Mouse (Mus musculus) heart, postnatal 14 days (tissue): ENCODE results near the gene Bcor. TPM values are rescaled to one million over a fixed set of nuclear protein-coding genes. Genes with fewer than 3 reads are reported as not detected.

Source experiments
- DNase-seq, 2 experiments: peaks; one replicate each; pipeline ENCODE4 v3.0.0; 2021 to 2022
- intact Hi-C: fragments of 180-260 bp; cut with DNase I; formaldehyde crosslinking; loops from one replicate; pipeline ENCODE4 v1.15.1; 2025
- total RNA-seq, 2 experiments: library from RNA; stranded (reverse); gene quantifications; 2 replicates each; pipeline ENCODE4 v1.2.3; 2021

The Bcor gene
- total RNA-seq, 2 experiments from 2014 or later = 24.4 to 25.8 TPM

- intact Hi-C loops = no loop called here
- DNase-seq = no peak
Measured at GRCm38 (mm10) chrX:12010660-12011059, 149.5 kb downstream of the Bcor start.

- no peak for DNase-seq
- intact Hi-C loops = loop anchor here (5.0 to 10.0 kb wide), 3 partner anchors 68 to 377 kb away; no protein-coding TSS in a partner anchor
Measured at GRCm38 (mm10) chrX:12009046-12009445, 151.1 kb downstream of the Bcor start.

- no peak for DNase-seq
- intact Hi-C loops = loop anchor here (5.0 to 10.0 kb wide), 3 partner anchors 69 to 376 kb away; no protein-coding TSS in a partner anchor
Measured at GRCm38 (mm10) chrX:12007832-12008540, 152.2 kb downstream of the Bcor start.

GRCm38 (mm10) chrX:12006882-12007753 lies 153.0 kb downstream of the Bcor start:
- intact Hi-C loops = loop anchor here (5.0 to 10.0 kb wide), 3 partner anchors 70 to 375 kb away; no protein-coding TSS in a partner anchor
- DNase-seq = peak; percentile 63 to 71

GRCm38 (mm10) chrX:12006031-12006881 lies 153.9 kb downstream of the Bcor start:
- intact Hi-C loops = loop anchor here (5.0 to 10.0 kb wide), 3 partner anchors 71 to 374 kb away; no protein-coding TSS in a partner anchor
- DNase-seq = peak; percentile 69 to 77

- intact Hi-C loops = loop anchor here (5.0 to 10.0 kb wide), 3 partner anchors 72 to 373 kb away; no protein-coding TSS in a partner anchor
- DNase-seq = peak; percentile 58 to 62
Measured at GRCm38 (mm10) chrX:12005181-12006030, 154.7 kb downstream of the Bcor start.

GRCm38 (mm10) chrX:12004416-12004815 lies 155.7 kb downstream of the Bcor start:
- no peak for DNase-seq
- intact Hi-C loops = loop anchor here (5.0 to 10.0 kb wide), 3 partner anchors 62 to 250 kb away; no protein-coding TSS in a partner anchor

GRCm38 (mm10) chrX:12003947-12004346 lies 156.2 kb downstream of the Bcor start:
- no peak for DNase-seq
- intact Hi-C loops = loop anchor here (5.0 to 10.0 kb wide), 3 partner anchors 62 to 251 kb away; no protein-coding TSS in a partner anchor

- intact Hi-C loops = loop anchor here (5.0 to 10.0 kb wide), 3 partner anchors 61 to 251 kb away; no protein-coding TSS in a partner anchor
Measured at GRCm38 (mm10) chrX:12003539-12003938, 156.6 kb downstream of the Bcor start.

GRCm38 (mm10) chrX:12003106-12003505 lies 157.0 kb downstream of the Bcor start:
- intact Hi-C loops = loop anchor here (5.0 to 10.0 kb wide), 3 partner anchors 61 to 252 kb away; no protein-coding TSS in a partner anchor
- no peak for DNase-seq

More at GRCm38 (mm10) chrX:12003539-12003938, 156.6 kb downstream of the Bcor start:
- DNase-seq = no peak

GRCm38 (mm10) chrX:12002596-12002995 lies 157.6 kb downstream of the Bcor start:
- DNase-seq = no peak
- intact Hi-C loops = loop anchor here (5.0 to 10.0 kb wide), 3 partner anchors 60 to 252 kb away; no protein-coding TSS in a partner anchor

GRCm38 (mm10) chrX:12001969-12002368 lies 158.2 kb downstream of the Bcor start:
- no peak for DNase-seq
- intact Hi-C loops = loop anchor here (5.0 to 10.0 kb wide), 3 partner anchors 60 to 253 kb away; no protein-coding TSS in a partner anchor

GRCm38 (mm10) chrX:12001336-12001735 lies 158.8 kb downstream of the Bcor start:
- intact Hi-C loops = loop anchor here (5.0 to 10.0 kb wide), 3 partner anchors 59 to 253 kb away; no protein-coding TSS in a partner anchor

GRCm38 (mm10) chrX:12000620-12001019 lies 159.5 kb downstream of the Bcor start:
- no peak for DNase-seq
- intact Hi-C loops = loop anchor here (5.0 to 10.0 kb wide), 3 partner anchors 58 to 254 kb away; no protein-coding TSS in a partner anchor

More at GRCm38 (mm10) chrX:12001336-12001735, 158.8 kb downstream of the Bcor start:
- no peak for DNase-seq

- intact Hi-C loops = loop anchor here (5.0 to 10.0 kb wide), 3 partner anchors 58 to 255 kb away; no protein-coding TSS in a partner anchor
- DNase-seq = no peak
Measured at GRCm38 (mm10) chrX:11999951-12000350, 160.2 kb downstream of the Bcor start.

- DNase-seq = peak; percentile 61 to 65
- intact Hi-C loops = no loop called here
Measured at GRCm38 (mm10) chrX:11998934-11999336, 161.2 kb downstream of the Bcor start.

- DNase-seq = no peak
- intact Hi-C loops = no loop called here
Measured at GRCm38 (mm10) chrX:11996891-11997290, 163.3 kb downstream of the Bcor start.

- intact Hi-C loops = no loop called here
Measured at GRCm38 (mm10) chrX:11996489-11996888, 163.7 kb downstream of the Bcor start.

More at GRCm38 (mm10) chrX:11996489-11996888, 163.7 kb downstream of the Bcor start:
- no peak for DNase-seq
